Mouse (Mus musculus) urinary bladder, postnatal 4 days (tissue): ENCODE data around the gene Oprm1.
"Not testable (repeated sequence)": the region's sequence is repeated elsewhere in the genome, so short reads cannot be mapped to it uniquely, and the experiment has no call there.

Source experiments
- DNase-seq, 2 experiments: peaks; one replicate each; pipeline ENCODE4 v3.0.0; 2021 to 2022; ENCODE audit warnings: low spot score in 2 of 2

Oprm1 gene

GRCm38 (mm10) chr10:6758206-6758605, at the start of gene Oprm1:
TSS of gene Oprm1 (plus strand) at chr10:6758506.
- no peak for DNase-seq

- DNase-seq = no peak
These were observed 40.9 kb upstream of the Oprm1 start for GRCm38 (mm10) chr10:6717181-6717948.

- DNase-seq = no peak
These were observed 34.5 kb upstream of the Oprm1 start for GRCm38 (mm10) chr10:6723765-6724164.

GRCm38 (mm10) chr10:6728469-6728868, 29.8 kb upstream of the Oprm1 start:
- no peak for DNase-seq

- no peak for DNase-seq
These were observed 4.9 kb upstream of the Oprm1 start for GRCm38 (mm10) chr10:6753375-6753774.

- peak in 1 of 2 experiments; percentile 19 for DNase-seq
These were observed 3.0 kb downstream of the Oprm1 start, which contains the start of gene Gm10945 for GRCm38 (mm10) chr10:6761287-6761811. TSS of gene Gm10945 (minus strand) at chr10:6761761.

- DNase-seq = peak; percentile 22 to 70
These were observed 30.4 kb downstream of the Oprm1 start for GRCm38 (mm10) chr10:6788517-6789237.

GRCm38 (mm10) chr10:6790226-6790625, 31.9 kb downstream of the Oprm1 start:
- no peak for DNase-seq

GRCm38 (mm10) chr10:6820626-6821025, 62.3 kb downstream of the Oprm1 start:
- no peak for DNase-seq

- DNase-seq = no peak
These were observed 83.9 kb downstream of the Oprm1 start for GRCm38 (mm10) chr10:6842225-6842624.

- DNase-seq = no peak
These were observed 88.0 kb downstream of the Oprm1 start for GRCm38 (mm10) chr10:6846283-6846682.

- DNase-seq = no peak
These were observed 90.0 kb downstream of the Oprm1 start for GRCm38 (mm10) chr10:6848162-6848754.

- no peak for DNase-seq
These were observed 90.5 kb downstream of the Oprm1 start for GRCm38 (mm10) chr10:6848834-6849233.

- no peak for DNase-seq
These were observed 97.5 kb downstream of the Oprm1 start for GRCm38 (mm10) chr10:6855812-6856211.

GRCm38 (mm10) chr10:6871418-6872072, 113.2 kb downstream of the Oprm1 start:
- DNase-seq = no peak

GRCm38 (mm10) chr10:6873917-6874316, 115.6 kb downstream of the Oprm1 start:
- no peak for DNase-seq

- no peak for DNase-seq
These were observed 120.1 kb downstream of the Oprm1 start for GRCm38 (mm10) chr10:6878276-6878881.

GRCm38 (mm10) chr10:6882041-6882440, 123.7 kb downstream of the Oprm1 start:
- not testable (repeated sequence) for DNase-seq

GRCm38 (mm10) chr10:6885460-6885859, 127.2 kb downstream of the Oprm1 start:
- DNase-seq = no peak

- DNase-seq = no peak
These were observed 131.4 kb downstream of the Oprm1 start for GRCm38 (mm10) chr10:6889640-6890245.
